In genomic region chrX:63366321-63366720, GRCm38 (mm10) we compare ENCODE assay signal across 20 mouse cellular contexts.
A peak's percentile ranks its signal among the peaks of the same experiment; 100 is the strongest.
DNase-seq lines count a peak whose midpoint lies in the region; ATAC-seq and TF ChIP-seq lines count a peak whose summit lies in the region.
"Had no signal": no experiment of that assay in that cellular context is flagged by ENCODE, and none has a peak within 500 bp of the region (broad histone marks: within the 10 kb centered on the region; RNA-seq: fewer than 3 reads in every experiment).

No protein-coding gene starts in this region.

- no peak overlapping the region for H3K4me2 ChIP-seq in forebrain, embryonic 14.5 days (ENCODE audit: low read length)
- no peak overlapping the region for H3K4me2 ChIP-seq in lung, postnatal 0 days (replicated peaks; ENCODE audit: low read depth, low read length)
- H3K4me2 ChIP-seq: embryonic facial prominence, embryonic 13.5 days; heart, embryonic 12.5 days; kidney, embryonic 15.5 days; limb, embryonic 12.5 days; liver, embryonic 15.5 days; lung, embryonic 14.5 days had no signal

- peak; percentile 16 for DNase-seq in R1 (ENCODE audit: low read depth, low spot score)
- peak; percentile 50 for DNase-seq in cerebellum, adult 8-10 months
- peak; percentile 67 to 72 for DNase-seq in cerebellum, postnatal 25 days
- no peak for DNase-seq in hindbrain, embryonic 10.5 days (ENCODE audit: low spot score)
- no peak for DNase-seq in forebrain, embryonic 14.5 days (ENCODE audit: low spot score)
- DNase-seq in lung, postnatal 0 days (ENCODE audit: low spot score): no peak
- DNase-seq: forebrain, postnatal 0 days; lung, embryonic 14.5 days; right cerebral cortex, adult 18-20 months had no signal

- H3K9ac ChIP-seq in forebrain, embryonic 14.5 days (ENCODE audit: low read length): no peak overlapping the region
- no peak overlapping the region for H3K9ac ChIP-seq in lung, postnatal 0 days (replicated peaks; ENCODE audit: low read depth)
- H3K9ac ChIP-seq: embryonic facial prominence, embryonic 13.5 days; forebrain, postnatal 0 days; heart, embryonic 12.5 days; kidney, embryonic 15.5 days; limb, embryonic 12.5 days; liver, embryonic 15.5 days; lung, embryonic 14.5 days had no signal

- no peak for TF ChIP-seq EP300 in lung, postnatal 0 days (IDR thresholded peaks at IDR 0.05)

- no peak for TF ChIP-seq CTCF in lung, postnatal 0 days (IDR thresholded peaks at IDR 0.05)

- H3K27ac ChIP-seq in hindbrain, embryonic 10.5 days: no peak overlapping the region
- no peak overlapping the region for H3K27ac ChIP-seq in forebrain, embryonic 14.5 days (ENCODE audit: low read depth, low read length)
- no peak overlapping the region for H3K27ac ChIP-seq in lung, postnatal 0 days (ENCODE audit: low read length)
- H3K27ac ChIP-seq: embryonic facial prominence, embryonic 13.5 days; heart, adult 2 months; kidney, embryonic 15.5 days; limb, embryonic 12.5 days; liver, embryonic 15.5 days; midbrain, embryonic 10.5 days had no signal

- no peaks in the 10 kb centered on the region for H3K27me3 ChIP-seq in hindbrain, embryonic 10.5 days (ENCODE audit: insufficient read depth, poor library complexity, severe bottlenecking)
- no peaks in the 10 kb centered on the region for H3K27me3 ChIP-seq in forebrain, embryonic 14.5 days (replicated peaks; ENCODE audit: control insufficient read depth, insufficient read depth, low read length)
- no peaks in the 10 kb centered on the region for H3K27me3 ChIP-seq in lung, postnatal 0 days (replicated peaks; ENCODE audit: insufficient read depth, low read length)
- H3K27me3 ChIP-seq: embryonic facial prominence, embryonic 13.5 days; heart, embryonic 12.5 days; kidney, embryonic 15.5 days; limb, embryonic 12.5 days; liver, embryonic 15.5 days; Patski had no signal

- no peaks in the 10 kb centered on the region for H3K4me1 ChIP-seq in hindbrain, embryonic 10.5 days (replicated peaks)
- no peaks in the 10 kb centered on the region for H3K4me1 ChIP-seq in forebrain, embryonic 14.5 days (ENCODE audit: control insufficient read depth, insufficient read depth, low read length)
- no peaks in the 10 kb centered on the region for H3K4me1 ChIP-seq in lung, postnatal 0 days (ENCODE audit: insufficient read depth, low read depth, low read length)
- H3K4me1 ChIP-seq: embryonic facial prominence, embryonic 13.5 days; heart, embryonic 12.5 days; kidney, embryonic 15.5 days; limb, embryonic 12.5 days; liver, embryonic 15.5 days; midbrain, embryonic 10.5 days had no signal

- WGBS in hindbrain, embryonic 10.5 days: 94% methylated on average over 14 of the region's 14 CpGs
- WGBS in forebrain, embryonic 14.5 days: 95% methylated on average over 14 of the region's 14 CpGs
- WGBS in lung, postnatal 0 days: 93% methylated on average over 10 of the region's 14 CpGs

- no peaks in the 10 kb centered on the region for H3K36me3 ChIP-seq in hindbrain, embryonic 10.5 days
- H3K36me3 ChIP-seq in forebrain, embryonic 14.5 days (ENCODE audit: control insufficient read depth, insufficient read depth, low read length): no peaks in the 10 kb centered on the region
- H3K36me3 ChIP-seq in lung, postnatal 0 days (ENCODE audit: insufficient read depth, low read length): no peaks in the 10 kb centered on the region
- H3K36me3 ChIP-seq: embryonic facial prominence, embryonic 13.5 days; heart, embryonic 12.5 days; kidney, embryonic 15.5 days; limb, embryonic 12.5 days; liver, embryonic 15.5 days; midbrain, embryonic 10.5 days had no signal

- H3K4me3 ChIP-seq in hindbrain, embryonic 10.5 days: no peak overlapping the region
- no peak overlapping the region for H3K4me3 ChIP-seq in forebrain, embryonic 14.5 days (ENCODE audit: low read depth, low read length)
- no peak overlapping the region for H3K4me3 ChIP-seq in lung, postnatal 0 days (ENCODE audit: low read depth, low read length)
- H3K4me3 ChIP-seq: embryonic facial prominence, embryonic 13.5 days; heart, adult 2 months; heart, embryonic 12.5 days; kidney, embryonic 15.5 days; limb, embryonic 12.5 days; liver, embryonic 15.5 days; midbrain, embryonic 10.5 days had no signal

- peak; percentile 88 for ATAC-seq in cerebellum, adult (ENCODE audit: insufficient number of reproducible peaks, low FRiP score, low TSS enrichment)
- no peak for ATAC-seq in forebrain, embryonic 14.5 days
- no peak for ATAC-seq in lung, postnatal 0 days
- ATAC-seq: forebrain, postnatal 0 days; hindbrain, embryonic 16.5 days; midbrain, embryonic 16.5 days; Patski had no signal

- H3K9me3 ChIP-seq in hindbrain, embryonic 10.5 days: peaks cover 14% of the 10 kb centered on the region; the same call in 1 of the 2 replicates
- H3K9me3 ChIP-seq in forebrain, embryonic 14.5 days (replicated peaks; ENCODE audit: control insufficient read depth, low read length): no peaks in the 10 kb centered on the region
- no peaks in the 10 kb centered on the region for H3K9me3 ChIP-seq in lung, postnatal 0 days (ENCODE audit: low read length)
- H3K9me3 ChIP-seq: kidney, embryonic 15.5 days had no signal

Comparison
In these comparisons a context has a peak if more than half of its experiments do, and no peak if none do; other contexts are left out.
1. DNase-seq: peak in R1 (single experiment), cerebellum, adult 8-10 months (single experiment) and cerebellum, postnatal 25 days (2 of 2); none in hindbrain, embryonic 10.5 days (single experiment), forebrain, embryonic 14.5 days (single experiment) and lung, postnatal 0 days (single experiment).